Mouse (Mus musculus) olfactory bulb, adult 2 months (tissue): ENCODE measurements around the gene Nfkbiz. TPM values are rescaled to one million over a fixed set of nuclear protein-coding genes. Genes with fewer than 3 reads are reported as not detected.

ENCODE experiments used
- H3K27ac ChIP-seq: fragments of 200-500 bp; 2 replicates; pipeline ENCODE4 v1.5.1; 2012; ENCODE audit warnings: low read depth, low read length; ENCODE audit not compliant: insufficient read depth
- H3K4me1 ChIP-seq: fragments of 200-500 bp; 2 replicates; pipeline ENCODE4 v1.6.1; 2012; ENCODE audit warnings: low read length; ENCODE audit not compliant: control insufficient read depth, insufficient read depth
- H3K4me3 ChIP-seq: fragments of 200-500 bp; 2 replicates; pipeline ENCODE4 v1.5.1; 2012; ENCODE audit warnings: mild to moderate bottlenecking, low read depth, low read length, moderate library complexity; ENCODE audit not compliant: insufficient read depth
- CTCF ChIP-seq: fragments of 200-500 bp; IDR thresholded peaks from 2 replicates; pipeline ENCODE4 v1.5.1; 2012; ENCODE audit warnings: low read depth, mild to moderate bottlenecking, low read length, moderate library complexity; ENCODE audit not compliant: insufficient read depth
- POLR2A ChIP-seq: fragments of 200-500 bp; IDR thresholded peaks from 2 replicates; pipeline ENCODE4 v1.6.1; 2012; ENCODE audit warnings: mild to moderate bottlenecking, low read depth, low read length, moderate library complexity; ENCODE audit not compliant: insufficient read depth
- WGBS: fragments of 180-500 bp; shearing (Covaris S2); methylation state at CpG from one replicate; pipeline ENCODE4 v1.1.7; 2018; 5-methylcytosine and 5-hydroxymethylcytosine counted together
- polyA plus RNA-seq: library from polyadenylated mRNA; stranded (reverse); fragments of >200 nt; gene quantifications from 2 replicates; pipeline ENCODE4 v1.2.4, GENCODE M21; 2012; ENCODE audit warnings: low replicate concordance; ENCODE audit not compliant: missing spikeins, insufficient read depth, insufficient read length

The Nfkbiz gene
- polyA plus RNA-seq, 1 experiment = not detected

DNA sequence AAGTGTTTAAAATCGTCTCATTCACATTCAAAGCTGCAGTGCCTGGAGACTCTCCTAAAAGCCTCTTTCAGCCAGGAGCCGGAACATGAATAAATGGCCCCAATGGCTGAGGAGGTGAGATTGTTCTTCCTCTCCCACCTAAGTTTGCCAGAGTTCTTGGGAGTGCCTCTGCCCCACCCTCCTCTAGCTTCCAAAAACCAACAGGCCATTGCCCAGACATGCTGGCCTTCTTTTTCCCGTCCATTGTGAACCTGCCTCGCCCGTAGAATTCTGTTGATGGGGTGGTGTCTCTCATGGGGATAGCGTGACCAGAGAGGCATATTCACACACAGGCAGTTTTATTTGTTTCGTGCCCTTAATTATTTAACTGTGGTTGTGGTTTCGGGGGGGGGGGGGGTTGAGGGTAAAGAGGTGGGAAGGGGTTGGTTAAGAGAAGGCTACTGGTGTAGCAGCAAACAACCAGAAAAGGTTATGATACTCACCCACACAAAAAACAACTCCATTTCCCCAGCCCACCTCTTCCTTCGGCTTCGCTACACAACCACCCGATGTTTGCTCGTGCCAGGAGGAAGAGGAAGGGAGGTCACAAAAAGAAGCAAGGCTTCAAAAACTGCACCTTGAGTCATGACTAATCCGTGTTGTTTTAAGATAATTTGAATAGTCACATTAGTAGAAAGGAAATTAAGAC lies 51.2 kb downstream of the Nfkbiz start:
- TF ChIP-seq POLR2A = no peak
- TF ChIP-seq CTCF = no peak
- Histone ChIP-seq H3K4me1 (no peaks in the 10 kb centered on the region), H3K4me3 (no peak overlapping the region), H3K27ac (no peak overlapping the region)
- 89% methylated on average over 13 of the region's 13 CpGs for WGBS

DNA sequence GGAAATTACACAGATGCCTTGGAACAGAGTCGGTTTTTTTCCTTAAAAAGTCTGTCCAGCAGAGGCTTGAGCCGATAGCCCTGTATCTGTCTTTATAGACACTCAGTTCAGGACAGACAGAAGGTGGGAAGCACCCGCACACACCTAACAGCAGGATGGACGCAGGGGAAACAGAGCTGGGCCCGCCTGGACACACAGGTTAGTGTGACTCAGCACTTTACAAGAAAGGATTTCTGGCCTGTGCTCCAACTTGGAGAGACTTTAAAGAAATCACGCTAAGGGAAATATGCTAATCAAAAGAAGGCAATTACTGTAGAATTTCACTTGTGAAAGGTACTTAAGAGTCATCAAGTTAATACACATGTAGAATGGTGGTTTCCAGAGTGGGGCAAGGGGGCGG lies 54.3 kb downstream of the Nfkbiz start:
- Histone ChIP-seq H3K4me1 (no peaks in the 10 kb centered on the region), H3K27ac (no peak overlapping the region), H3K4me3 (no peak overlapping the region)
- WGBS = 79% methylated on average over 7 of the region's 7 CpGs
- no peak for TF ChIP-seq POLR2A
- no peak for TF ChIP-seq CTCF

DNA sequence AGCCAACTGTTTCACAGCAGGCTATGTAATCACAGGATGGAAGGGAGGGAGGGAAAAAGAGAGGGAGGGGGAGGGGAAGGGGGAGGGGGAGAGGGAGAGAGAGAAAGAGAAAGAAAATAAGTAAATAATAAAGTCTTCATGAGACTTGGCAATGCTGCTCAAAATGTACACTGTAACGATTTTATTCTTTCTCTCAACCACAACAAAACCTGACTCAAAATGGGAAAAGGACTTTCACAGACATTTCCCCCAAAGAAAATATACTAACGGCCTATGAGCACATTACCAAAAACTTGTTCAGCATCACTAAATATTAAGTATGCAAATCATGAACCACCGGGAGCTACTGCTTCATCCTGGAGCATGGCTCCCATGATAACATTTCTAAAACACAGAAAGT lies 54.8 kb downstream of the Nfkbiz start:
- no peak overlapping the region for H3K4me3 ChIP-seq
- no peak overlapping the region for H3K27ac ChIP-seq
- no peaks in the 10 kb centered on the region for H3K4me1 ChIP-seq
- WGBS = 66% methylated on average over 3 of the region's 3 CpGs
- TF ChIP-seq CTCF (no peak), POLR2A (no peak)

DNA sequence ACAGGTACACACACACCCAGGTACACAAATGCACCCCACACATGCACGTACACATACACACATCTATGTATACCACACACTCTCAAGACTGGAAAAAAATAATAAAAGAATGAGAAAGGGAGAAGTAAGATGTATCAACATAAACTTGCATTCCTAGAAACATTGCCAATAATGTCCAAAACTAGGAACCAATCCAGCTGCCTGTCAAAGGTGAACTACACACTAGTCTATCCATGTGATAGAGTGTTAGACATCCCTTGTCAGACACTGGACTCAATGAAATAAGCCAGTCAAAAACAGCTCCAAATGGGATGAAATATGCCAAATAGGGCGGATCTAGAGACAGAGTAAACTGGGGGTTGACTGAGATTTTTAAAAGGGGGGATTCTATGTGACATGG lies 55.8 kb downstream of the Nfkbiz start:
- no peak overlapping the region for H3K4me3 ChIP-seq
- H3K27ac ChIP-seq = no peak overlapping the region
- H3K4me1 ChIP-seq = no peaks in the 10 kb centered on the region
- no peak for TF ChIP-seq CTCF
- no peak for TF ChIP-seq POLR2A
- WGBS = 89% methylated on average over 2 of the region's 2 CpGs

DNA sequence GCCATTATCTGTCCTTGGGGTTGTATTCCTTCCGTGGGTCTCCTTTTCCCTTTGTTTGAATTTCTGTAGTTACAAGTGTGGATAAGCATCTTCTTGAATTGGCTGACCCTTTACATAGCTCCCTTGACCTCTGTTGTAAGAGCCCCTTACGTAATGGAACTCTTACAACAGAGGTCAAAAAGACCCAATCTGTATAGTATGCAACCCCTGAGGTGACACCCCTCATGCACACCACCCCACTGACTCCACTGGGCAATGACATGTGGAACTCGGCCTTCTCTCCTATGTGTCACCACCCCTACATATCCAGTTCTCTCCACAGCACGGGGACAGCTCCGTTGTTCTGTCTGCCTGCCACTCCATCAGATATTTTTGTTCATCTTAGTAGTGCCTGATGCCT lies 56.9 kb downstream of the Nfkbiz start:
- Histone ChIP-seq H3K27ac (no peak overlapping the region), H3K4me1 (no peaks in the 10 kb centered on the region), H3K4me3 (no peak overlapping the region)
- 88% methylated on average over 5 of the region's 5 CpGs for WGBS
- no peak for TF ChIP-seq POLR2A
- no peak for TF ChIP-seq CTCF

DNA sequence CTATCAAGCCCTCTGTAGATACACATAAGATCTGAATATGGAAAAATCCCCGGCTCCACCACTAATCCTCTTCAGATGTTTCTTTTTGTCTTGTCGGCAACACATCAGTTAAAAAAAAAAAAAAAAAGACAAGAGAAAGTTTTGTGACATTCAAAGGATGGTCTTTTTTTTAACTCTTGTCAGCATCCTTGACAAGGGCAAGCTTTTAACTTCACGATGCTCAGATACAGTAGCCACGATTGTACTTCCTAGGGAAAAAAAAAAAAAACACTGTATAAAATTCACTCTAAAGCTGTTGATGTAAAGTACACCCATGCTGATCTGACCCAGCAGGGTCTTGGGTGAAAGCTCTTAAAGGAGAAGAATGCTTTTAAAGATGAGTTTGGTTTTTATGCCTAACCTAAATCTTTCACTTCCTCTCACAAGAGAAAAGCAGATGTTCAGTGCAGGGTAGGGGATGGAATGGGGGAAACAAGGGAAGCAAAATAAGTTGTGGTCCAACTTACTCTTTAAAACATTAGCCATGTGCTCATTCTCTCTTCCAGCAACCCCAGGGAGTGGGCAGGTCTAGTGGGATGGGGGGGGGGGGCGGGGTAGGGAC lies 57.6 kb downstream of the Nfkbiz start:
- TF ChIP-seq POLR2A (no peak), CTCF (no peak)
- H3K4me3 ChIP-seq = no peak overlapping the region
- 71% methylated on average over 5 of the region's 5 CpGs for WGBS
- H3K4me1 ChIP-seq = no peaks in the 10 kb centered on the region
- no peak overlapping the region for H3K27ac ChIP-seq

DNA sequence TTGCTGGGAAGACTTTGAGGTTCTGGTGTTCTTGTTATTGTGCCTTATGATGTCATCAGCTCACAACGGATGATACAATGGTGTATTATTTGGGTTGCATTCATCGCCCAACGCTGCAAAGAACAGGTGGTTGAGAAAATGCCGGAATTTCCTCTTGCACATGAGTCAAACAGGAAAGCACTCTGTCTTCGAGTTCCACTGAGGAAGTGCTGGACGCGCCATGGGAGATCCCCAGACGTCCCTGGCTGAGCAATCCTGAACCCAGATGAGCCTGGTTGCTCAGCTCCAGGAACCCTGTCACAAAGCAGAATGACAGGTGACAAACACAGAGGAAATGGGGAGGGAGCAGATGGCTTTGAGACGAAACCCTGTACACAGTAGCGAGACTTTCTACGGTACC lies 62.4 kb downstream of the Nfkbiz start:
- no peak for TF ChIP-seq POLR2A
- no peak for TF ChIP-seq CTCF
- 82% methylated on average over 11 of the region's 11 CpGs for WGBS
- no peak overlapping the region for H3K4me3 ChIP-seq
- H3K4me1 ChIP-seq = no peaks in the 10 kb centered on the region
- no peak overlapping the region for H3K27ac ChIP-seq

DNA sequence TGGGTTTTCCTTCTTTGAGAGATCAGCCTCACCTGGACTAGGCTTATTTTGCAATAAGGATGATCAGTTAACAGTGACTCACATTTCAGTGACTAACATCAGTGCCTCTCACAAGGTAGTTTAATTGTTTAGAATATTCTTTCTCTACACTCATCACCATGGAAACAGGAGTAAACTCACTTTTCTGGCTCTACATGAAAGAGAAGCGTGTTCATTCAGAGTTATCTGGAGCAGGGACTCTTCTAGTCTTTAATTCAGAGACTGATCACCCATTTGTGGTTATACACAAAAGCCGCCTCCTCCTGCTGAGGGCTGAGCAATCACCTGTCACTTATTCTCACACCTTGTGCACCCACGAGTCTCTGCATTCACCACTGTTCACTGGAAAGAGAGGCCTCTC lies 68.5 kb downstream of the Nfkbiz start:
- Histone ChIP-seq H3K27ac (no peak overlapping the region), H3K4me3 (no peak overlapping the region), H3K4me1 (no peaks in the 10 kb centered on the region)
- 63% methylated on average over 3 of the region's 3 CpGs for WGBS
- TF ChIP-seq CTCF (no peak), POLR2A (no peak)

Other genes with a start within 250 kb of the Nfkbiz start
- not detected in 2 replicates for gene Nxpe3, start 56.4 kb upstream of the Nfkbiz start, polyA plus RNA-seq
- 217 TPM in 1 of 2 replicates, not detected in the other for gene Cep97, start 96.0 kb upstream of the Nfkbiz start, polyA plus RNA-seq
- 3,289 TPM in 1 of 2 replicates, not detected in the other for gene Rpl24, start 127.4 kb upstream of the Nfkbiz start, polyA plus RNA-seq
- not detected in 2 replicates for gene Zbtb11, start 135.0 kb upstream of the Nfkbiz start, polyA plus RNA-seq
- not detected in 2 replicates for gene Pcnp, start 190.8 kb upstream of the Nfkbiz start, polyA plus RNA-seq
- not detected in 2 replicates for gene Trmt10c, start 198.9 kb upstream of the Nfkbiz start, polyA plus RNA-seq
- gene Senp7, start 209.4 kb upstream of the Nfkbiz start, polyA plus RNA-seq = not detected in 2 replicates